Mouse (Mus musculus): ENCODE data around the gene Mbd5.
A peak's percentile ranks its signal among the peaks of the same experiment; 100 is the strongest.

Mbd5 gene

DNA sequence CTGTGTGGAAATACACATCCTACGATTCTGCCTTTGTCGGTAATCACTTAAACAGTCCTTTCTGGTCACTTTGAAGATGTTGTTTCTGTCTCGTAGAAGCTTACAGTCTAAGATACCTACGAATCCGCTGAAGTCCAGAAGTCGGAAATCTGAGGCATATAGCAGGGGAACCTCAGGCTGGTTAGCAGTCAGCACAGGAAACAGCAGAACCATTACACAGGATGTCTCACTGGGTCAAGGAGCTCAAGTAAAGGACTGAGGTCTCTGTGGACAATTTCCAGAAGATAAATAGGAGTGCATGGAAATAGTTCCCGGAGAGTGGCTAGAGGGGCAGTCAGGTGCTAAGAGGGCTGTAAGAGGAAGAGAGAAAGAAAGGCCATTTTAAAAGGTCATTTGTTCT, 384.3 kb downstream of the Mbd5 start:
- ATAC-seq (ENCODE audit: insufficient number of reproducible peaks, low FRiP score, low TSS enrichment): no peak

DNA sequence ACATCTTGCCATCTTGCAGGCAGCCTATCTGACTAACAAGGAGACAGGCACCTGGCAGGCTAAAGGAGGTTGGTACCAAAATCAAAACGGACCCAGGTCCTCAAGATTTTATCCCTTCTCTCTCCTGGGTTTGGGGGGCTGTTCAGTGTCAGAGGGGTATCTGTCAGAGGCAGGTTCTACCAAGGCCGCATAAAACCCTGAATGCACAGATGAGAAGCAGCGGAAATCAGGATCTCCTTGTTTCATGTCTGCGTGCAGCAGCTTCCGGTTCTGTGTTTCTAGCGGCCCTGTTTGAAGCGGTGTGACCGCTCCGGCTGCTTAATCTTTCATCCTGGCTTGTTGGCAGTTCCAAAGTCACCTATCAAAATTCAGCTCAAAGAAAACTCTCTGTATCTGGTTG, 386.0 kb downstream of the Mbd5 start:
- no peak for ATAC-seq (ENCODE audit: insufficient number of reproducible peaks, low FRiP score, low TSS enrichment)

DNA sequence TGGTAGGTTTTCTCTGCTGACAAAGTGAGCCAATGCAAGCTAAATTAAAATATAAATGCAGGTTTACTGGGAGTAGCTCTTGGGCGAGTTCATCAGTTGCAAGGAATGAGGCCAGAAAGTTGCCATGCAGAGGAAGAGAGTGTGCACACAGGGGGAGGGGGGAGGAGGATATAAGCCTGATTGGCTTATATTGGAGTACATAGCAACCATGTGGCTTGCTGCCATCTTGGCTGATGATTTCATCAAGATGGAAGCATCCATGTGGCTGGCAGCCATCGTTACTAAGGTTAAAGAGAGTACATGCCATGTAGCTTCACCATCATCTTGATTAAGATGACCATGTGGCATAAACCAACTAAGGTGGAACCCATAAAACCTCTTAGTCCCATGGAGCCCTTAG, 395.0 kb downstream of the Mbd5 start:
- ATAC-seq (ENCODE audit: insufficient number of reproducible peaks, low FRiP score, low TSS enrichment): no peak

DNA sequence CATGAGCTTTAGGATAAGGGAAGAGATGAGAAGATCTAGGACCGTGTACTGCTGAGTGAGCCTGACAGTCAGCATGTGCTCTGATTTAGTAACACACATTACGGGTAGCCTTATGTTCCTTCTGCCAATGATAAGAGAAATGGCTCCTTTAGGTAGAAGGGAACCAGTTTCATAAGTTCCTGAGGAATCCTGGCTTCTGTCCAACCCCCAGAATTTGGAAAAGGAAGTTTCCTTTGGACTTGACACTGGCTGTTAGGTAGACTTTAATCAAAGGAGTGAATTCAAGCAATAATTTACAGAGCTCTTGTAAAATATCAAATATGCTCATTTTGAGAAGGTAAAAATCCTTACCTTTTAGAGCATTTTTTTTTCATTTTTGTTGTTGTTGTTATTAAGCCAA, 396.5 kb downstream of the Mbd5 start:
- no peak for ATAC-seq (ENCODE audit: insufficient number of reproducible peaks, low FRiP score, low TSS enrichment)

DNA sequence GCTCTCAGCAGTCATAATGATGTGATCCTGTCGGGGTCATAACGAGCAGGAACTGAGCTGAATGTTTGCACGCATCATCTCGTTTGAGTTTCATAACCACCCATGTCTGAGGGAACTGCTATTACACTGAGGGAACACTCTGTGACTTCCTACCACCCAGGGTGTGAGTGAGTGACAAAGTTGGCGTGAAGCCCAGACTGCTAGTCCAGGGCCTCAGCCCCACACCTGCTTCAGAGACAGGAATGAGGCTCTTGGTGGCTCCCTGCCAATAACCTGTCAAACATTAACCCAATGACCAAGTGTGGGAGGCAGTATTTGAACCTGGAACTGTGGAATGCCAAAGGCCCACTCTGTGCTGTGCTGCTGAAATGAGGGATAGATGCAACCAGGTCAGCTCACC, 400.5 kb downstream of the Mbd5 start:
- ATAC-seq (ENCODE audit: insufficient number of reproducible peaks, low FRiP score, low TSS enrichment): no peak

DNA sequence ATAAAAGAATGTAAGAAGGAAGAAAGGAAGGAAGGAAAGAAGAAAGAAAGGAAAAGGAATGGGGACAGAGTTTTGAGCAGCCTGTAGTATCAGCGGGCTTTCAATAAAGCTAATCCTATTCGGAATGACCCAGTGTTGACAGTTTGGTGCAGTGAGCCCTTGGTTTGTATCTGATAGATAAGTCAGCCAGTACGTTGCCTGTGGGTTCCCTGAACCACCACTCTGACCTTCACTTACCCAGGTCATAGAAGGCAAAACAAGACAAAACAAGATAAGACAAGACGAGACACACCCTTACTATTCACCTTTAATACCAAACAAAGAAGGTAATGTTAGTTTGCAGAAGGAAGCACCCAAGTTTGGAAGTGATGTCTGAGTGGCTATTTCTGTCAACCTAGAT, 401.5 kb downstream of the Mbd5 start:
- no peak for ATAC-seq (ENCODE audit: insufficient number of reproducible peaks, low FRiP score, low TSS enrichment)

DNA sequence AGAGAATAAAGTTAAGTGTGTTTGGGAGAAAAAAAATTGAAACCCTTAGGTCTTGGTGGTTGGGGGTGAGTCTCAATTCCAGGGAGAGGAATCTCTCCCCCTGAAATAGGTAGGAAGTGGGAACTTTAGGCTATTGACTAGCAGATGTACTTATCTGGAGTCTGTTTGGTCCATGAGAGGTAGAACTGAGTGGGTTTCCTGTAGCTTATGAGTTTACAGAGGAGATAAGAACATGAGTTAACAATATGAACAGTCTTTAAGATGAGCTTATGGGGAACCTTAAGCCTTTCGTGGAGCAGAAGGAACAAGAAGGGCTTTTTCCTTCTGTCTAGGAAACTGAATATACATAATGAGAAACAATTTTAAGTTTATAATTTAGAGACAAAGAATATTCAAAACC, 404.8 kb downstream of the Mbd5 start:
- ATAC-seq (ENCODE audit: insufficient number of reproducible peaks, low FRiP score, low TSS enrichment): no peak

DNA sequence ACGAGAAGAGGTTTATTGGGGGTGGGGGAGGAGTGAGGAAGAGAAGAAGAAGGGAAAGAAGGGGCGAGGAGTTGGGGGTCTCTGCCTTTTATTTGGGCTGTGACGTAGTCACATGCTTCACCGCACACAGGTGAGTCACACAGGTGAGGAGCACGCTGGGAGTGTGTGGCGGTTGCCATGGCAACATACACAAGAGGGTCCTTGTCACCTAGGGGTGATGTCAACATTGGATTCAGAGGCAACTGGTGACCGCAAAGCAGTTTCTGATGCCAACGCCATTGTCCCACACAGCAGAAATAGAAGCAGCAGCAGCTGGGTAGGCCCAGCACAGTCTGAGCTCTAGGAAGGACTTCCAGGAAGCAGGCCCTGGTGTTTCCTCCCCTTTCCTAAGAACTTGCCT, 406.6 kb downstream of the Mbd5 start:
- no peak for ATAC-seq (ENCODE audit: insufficient number of reproducible peaks, low FRiP score, low TSS enrichment)

DNA sequence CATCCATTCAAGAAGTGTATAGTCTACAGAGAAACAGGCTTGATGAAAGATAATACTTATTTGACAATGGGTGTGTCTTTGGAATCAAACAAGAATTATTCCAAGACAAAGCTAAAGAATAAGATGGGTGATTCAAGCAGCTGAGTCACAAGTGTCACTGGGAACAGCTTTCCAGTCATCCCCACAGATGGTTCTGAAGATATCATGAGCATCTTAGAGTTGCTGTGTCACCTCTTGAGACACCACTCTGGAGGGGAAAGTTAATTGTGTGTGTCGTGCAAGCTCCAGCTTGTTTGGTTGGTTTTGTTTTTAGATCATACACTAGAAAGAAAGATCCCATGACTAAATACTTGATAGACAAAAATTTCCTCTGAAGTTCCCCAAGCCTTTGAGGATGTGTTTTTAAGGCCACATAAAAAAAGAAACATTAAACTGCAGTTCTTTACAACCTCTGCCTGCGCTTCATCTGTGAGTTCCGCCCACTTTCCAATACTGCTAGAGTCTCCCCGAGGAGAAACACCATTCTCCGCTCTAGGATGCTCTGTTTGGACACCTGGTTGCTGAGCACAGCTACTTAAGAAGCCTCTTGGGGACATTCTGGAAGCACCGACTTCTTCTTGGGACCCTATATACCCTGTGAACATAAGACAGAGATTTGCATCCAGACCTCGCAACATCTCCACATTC, 409.0 kb downstream of the Mbd5 start:
- no peak for ATAC-seq (ENCODE audit: insufficient number of reproducible peaks, low FRiP score, low TSS enrichment)

DNA sequence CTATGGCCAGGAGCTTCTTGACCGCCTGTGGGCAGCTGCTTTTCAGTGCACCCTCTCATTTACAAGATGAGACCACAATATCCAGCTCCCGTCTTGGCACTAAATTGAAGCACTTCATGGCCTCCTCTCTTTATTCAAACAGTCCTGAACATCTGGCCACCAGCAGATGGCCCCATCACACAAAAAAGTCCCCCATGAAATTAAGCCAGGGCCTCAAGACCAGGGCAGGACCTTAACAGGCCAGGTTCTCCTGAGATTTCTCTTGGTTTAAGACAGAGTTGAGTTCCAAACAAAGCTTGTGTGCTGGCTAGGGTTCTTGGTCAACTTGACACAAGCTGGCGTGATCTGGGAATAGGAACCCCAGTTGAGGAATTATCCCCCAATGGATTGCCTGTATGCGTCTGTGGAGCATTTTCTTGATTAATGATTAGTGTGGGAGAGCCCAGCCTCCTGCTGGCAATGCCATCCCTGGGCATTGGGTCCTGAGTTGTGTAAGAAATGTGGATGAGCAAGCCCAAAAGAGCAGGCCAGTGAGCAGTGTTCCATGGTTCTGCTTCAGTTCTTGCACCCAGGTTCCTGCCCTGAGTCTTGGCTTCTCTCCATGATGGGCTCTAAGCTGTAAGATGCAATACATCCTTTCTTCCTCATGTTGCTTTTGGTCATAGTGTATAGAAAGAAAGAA, 409.7 kb downstream of the Mbd5 start:
- ATAC-seq (ENCODE audit: insufficient number of reproducible peaks, low FRiP score, low TSS enrichment): 0 out of 2 replicates have a peak, but pooled peaks have one; percentile 20

DNA sequence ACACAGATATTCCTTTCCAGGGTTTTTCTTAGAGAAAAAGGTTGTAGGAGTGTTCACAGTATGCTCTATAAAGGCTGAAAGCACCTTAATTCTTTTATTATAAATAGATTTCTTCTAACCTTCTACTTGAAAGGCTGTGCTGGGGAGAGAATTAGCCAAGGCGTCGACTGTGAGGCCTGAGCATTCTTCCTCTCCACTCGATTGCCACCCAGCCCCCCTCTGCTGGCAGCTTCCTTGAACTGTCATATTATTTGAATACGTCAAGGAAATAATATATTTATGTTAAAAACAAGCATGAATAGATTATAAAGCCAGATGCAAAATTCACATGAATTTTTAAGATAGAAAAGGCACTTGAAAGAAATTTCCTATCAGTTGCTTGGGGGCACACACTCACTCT, 410.4 kb downstream of the Mbd5 start:
- ATAC-seq (ENCODE audit: insufficient number of reproducible peaks, low FRiP score, low TSS enrichment): no peak

DNA sequence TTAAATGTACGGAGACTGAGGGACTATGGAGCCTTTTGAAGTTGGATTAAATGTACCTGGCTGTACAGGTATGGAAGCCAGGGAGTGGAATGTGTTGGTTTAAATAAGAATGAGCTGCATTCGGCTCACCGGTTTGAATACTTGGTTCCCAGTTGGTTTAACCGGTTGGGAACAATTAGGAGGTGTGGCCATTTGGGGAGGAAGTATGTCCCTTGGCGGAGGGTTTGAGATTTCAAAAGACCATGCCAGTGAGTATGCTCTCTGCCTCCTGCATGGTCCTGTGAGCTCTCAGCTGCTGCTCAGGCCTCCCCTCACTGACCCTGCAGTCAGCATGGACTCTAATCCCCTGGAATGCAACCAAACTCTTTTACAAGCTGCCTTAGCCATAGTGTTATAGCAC, 415.2 kb downstream of the Mbd5 start:
- ATAC-seq (ENCODE audit: insufficient number of reproducible peaks, low FRiP score, low TSS enrichment): no peak

DNA sequence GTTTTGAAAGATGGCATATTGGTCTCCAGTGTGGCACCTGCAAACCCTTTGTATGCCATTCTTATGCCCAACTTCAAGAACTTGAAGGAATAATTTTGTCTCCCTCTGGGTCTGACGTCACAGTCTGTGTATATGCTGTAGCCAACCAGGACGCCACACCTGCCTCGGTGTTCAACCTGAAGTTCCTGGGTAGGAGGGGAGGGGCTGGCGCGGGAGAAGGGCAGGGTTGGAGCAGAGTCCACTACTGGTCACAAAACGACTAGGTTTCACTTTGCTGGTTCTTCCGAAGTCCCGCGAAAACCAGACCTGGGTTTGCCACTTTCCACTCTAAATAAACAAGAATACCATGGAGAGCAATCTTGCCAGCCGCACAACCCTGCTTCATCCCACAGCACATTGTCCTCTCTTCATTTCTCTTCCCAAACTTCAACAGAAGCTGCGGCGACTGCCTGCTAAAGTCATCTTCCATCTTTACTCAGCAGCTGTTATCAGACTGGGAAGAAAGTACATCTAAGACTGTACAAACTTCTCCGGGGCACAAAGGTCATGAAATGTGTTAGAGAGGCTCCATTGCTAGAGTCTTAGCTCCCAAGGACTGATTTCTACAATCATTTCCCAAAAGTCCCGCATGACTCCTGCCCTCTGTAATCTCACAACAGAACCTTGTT, 417.7 kb downstream of the Mbd5 start:
- ATAC-seq (ENCODE audit: insufficient number of reproducible peaks, low FRiP score, low TSS enrichment): no peak

DNA sequence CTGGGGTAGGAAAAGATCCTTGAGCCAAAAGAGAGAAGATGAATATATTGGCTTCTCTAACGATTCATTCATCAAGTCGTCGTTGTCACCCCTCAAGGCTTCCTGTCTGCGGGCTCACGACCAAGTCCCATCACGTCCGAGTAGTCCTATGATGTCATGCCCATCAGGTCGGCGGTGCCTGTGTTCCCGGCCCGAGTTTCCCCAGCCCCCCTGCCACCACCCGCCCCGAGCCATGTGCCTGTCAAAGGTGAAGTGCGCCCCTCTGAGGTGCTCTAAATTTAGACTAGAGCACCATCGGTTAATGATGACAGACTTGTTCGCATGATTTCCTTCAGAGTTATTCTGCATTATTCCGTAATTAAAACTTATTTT, 418.2 kb downstream of the Mbd5 start:
- ATAC-seq (ENCODE audit: insufficient number of reproducible peaks, low FRiP score, low TSS enrichment): no peak

DNA sequence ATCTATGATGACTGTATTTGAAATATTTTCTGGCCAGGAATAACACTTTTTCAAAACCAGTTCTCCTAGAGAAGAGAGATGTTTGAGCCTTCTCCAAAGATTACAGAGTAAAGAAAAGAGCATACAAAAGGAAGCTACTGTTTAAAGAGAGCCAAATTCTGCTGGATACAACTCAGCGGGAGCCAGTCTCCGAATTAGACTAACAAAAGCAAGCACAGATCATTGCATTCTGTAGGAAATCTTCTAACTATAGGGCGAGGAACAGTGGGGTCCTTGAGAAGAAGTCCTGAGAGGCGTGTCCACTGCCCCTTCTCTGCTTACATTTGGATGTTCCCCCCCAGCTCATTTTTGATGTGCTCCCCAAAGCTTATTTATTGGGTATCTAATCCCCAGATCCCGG, 422.3 kb downstream of the Mbd5 start:
- no peak for ATAC-seq (ENCODE audit: insufficient number of reproducible peaks, low FRiP score, low TSS enrichment)

DNA sequence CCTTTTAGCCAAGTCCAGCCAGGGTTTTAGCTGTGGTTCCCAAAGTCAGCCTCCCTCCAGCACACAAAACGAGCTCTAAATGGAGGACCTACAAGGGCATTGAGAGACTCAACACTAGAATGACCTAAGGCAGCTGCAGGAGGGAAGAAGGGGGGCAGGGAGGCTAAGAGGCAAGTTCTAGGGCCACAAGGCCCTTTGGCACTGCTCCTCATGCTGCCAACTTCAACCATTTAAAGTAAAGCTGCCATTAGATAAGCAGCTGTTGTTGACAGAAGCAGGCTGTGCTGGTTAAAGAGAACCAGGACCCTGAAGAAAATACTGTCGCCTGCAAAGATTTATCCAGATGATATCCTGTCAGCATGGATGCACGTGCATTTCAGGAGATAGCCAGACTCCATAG, 423.3 kb downstream of the Mbd5 start:
- no peak for ATAC-seq (ENCODE audit: insufficient number of reproducible peaks, low FRiP score, low TSS enrichment)

Measured in cerebellum, adult (tissue).